Mouse (Mus musculus) liver, postnatal 0 days (tissue): ENCODE measurements around the gene Palld.

ENCODE experiments used
- CTCF ChIP-seq: sonication (generic); IDR thresholded peaks from 2 replicates; pipeline ENCODE4 v1.5.1; 2016; ENCODE audit warnings: antibody characterized with exemption, low read depth
- EP300 ChIP-seq: IDR thresholded peaks from 2 replicates; pipeline ENCODE4 v1.6.1; 2016; ENCODE audit warnings: antibody characterized with exemption, low read depth, mild to moderate bottlenecking

GRCm38 (mm10) chr8:61587731-61588130, 314.8 kb downstream of the Palld start:
- TF ChIP-seq CTCF, result no peak
- no peak for TF ChIP-seq EP300
